Mouse (Mus musculus) testis, postnatal 10 days (tissue): ENCODE results near the gene Gramd1b.
A peak's percentile ranks its signal among the peaks of the same experiment; 100 is the strongest.

Experiments used
- DNase-seq: peaks from one replicate; pipeline ENCODE4 v3.0.0; 2021; ENCODE audit warnings: low spot score

Gramd1b gene

DNA sequence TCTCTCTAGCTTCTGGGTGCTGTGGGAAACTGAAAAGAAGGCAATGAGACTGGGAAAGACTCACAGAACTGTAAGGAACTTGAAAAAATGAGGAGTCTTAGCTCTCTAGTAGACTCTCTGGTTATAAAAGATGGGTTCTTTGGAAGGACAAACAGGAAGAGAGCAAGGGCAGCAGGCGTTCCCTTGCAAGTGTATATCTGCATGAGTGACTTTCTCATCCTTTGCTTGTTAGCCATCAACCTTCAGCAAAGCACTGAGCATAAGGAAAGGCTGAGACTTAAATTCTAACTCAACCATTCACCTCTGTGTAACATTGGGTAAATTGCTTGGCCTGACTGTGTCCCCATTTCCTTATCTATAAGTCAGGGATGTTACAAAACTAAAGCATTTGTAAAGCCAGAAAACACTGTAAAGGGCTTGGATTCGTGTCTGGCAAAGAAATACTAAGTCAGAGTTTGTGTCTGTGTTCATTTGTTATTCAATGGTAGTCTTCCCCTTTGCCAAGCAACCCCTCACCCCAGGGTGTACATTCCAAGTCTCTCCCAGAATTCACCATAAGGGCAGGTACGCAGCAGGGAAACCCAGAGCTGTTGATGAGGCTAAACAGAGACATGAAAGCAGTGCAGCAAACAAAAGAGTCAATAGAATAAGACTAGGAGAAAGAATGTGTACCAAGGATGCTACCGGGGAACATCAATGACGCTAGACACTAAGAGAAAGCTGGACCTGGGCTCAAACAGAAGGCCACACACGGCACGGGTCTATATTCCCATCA lies 133.5 kb downstream of the Gramd1b start:
- DNase-seq, result no peak

DNA sequence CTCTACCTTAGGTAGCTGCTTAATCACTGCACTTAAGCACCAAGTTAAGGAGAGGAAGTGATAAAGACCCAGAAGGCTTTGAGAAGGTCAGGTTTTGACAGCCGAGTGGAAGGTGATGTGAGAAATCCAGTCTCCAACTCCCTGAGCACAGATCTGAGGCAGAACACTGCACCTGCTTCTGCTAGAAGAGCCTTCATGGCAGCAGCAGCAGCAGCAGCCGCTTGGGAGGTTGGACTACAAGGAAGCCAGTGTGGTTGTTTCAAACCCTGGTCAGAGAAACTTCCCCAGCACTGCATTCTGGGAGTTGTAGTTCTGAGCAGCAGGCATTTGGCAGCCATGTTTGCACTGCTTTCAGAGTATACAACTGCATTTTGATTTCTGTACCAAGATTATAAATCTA lies 134.1 kb downstream of the Gramd1b start:
- no peak for DNase-seq

DNA sequence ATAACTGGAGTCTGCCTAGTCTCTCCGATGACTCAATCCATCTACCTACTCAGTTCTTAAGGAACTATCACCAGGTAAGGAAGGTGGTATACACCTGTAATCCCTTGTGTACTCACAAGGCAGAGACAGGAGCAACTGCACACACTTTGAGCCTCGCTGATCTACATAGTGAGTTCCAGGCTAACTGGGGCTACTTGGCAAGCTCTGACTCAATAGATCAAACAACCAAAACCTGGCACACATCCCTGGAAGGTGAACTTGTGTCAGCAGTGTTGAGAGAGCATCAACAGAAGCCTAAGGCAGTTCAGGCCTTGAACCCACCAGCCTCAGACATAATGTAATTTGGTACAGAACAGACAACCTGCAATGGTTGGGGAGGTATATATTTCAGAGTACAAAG lies 135.0 kb downstream of the Gramd1b start:
- no peak for DNase-seq

DNA sequence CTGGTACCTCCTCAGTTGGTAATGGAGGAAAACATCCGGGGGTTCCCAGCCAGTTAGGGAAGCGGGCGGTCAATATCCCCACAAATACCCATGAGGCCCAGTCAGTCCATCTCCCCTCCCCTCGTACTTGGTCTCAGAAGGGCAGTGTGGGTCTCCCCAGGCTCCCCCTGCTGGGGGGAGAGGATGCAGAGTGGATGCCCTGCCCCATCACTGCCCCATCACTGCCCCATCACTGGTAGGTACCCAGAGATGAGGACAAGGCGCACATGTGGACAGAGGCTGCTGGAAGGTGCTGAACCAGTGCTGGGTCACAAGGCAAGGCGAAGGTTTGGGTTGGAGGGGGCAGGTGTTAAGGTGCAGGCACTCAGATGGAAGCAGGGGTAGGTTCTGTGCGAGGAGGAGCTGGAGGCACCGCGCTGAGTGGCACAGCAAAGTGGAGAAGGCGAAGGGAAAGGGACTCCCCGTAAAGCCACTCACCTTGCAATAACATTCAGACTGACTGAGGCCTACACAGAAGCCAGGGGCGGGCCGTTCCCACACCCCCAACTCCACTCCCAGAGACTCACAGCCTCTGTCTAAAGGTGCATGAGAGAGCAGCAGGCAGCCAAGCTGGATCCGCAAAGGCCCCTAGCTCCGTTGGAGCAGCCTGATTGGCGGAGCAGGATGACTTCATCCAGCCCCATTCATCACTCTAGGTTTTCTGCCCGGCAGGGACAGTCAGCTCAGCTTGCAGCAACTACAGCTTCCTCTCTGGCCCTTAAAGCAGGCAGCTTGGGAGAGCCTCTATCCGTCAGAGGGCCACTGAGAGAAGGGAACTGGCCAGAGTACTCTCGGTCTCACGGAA lies 139.1 kb downstream of the Gramd1b start:
- DNase-seq, result no peak

DNA sequence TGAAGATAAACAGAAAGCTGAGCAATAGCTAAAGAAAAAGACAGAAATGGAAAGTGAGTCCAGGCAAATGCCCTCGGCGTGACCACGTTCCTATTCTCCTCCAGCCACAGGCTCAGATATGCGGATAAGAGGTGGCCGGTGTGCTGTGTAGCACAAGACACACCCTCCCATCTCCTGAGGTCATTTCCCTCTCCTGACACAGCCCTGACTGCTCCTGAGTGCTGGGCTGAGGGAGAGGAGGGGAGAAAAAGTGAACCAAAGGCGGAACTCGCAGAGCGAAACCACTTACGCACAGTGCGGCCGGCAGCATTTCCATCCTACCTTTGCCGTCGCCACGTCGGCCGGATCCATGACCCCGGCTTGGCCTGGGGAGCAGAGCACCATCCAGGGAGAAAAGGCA lies 139.8 kb downstream of the Gramd1b start:
- no peak for DNase-seq

DNA sequence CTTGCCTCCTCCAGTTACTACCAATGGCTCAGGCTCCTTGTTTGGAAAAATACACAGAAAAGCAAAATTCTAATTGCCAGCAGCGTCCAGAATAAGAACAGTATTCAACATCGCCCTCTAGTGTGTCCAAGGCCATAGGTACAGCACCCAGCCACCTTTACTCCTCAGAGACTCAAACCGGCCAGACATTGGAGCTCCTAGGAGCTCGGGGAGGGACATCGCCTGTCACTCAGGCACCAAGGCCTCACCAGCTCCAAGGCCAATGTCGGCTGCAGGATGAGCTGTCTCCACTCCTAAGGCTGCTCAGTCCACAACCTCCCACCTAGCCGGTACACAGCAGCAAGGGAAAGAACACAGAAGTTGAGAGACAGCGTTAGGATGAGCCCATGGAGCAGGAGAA lies 140.3 kb downstream of the Gramd1b start:
- peak; percentile 53 for DNase-seq

DNA sequence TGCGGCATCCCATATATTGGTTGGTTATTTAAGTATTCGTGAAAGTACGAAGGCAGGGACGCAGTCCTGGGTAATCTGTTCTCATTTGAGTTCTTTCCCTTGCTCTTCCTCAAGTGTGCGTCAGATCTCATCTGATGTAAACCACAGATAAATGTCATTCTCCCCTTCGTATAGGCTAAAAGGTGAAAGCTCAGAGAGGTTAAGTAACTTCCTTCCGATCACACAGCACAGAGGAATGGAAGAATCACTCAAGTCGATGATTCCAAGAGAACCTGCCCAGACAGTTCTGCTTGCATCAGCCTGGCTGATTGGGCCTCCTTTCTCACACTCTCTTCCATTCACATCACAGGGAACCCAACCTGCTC lies 140.8 kb downstream of the Gramd1b start:
- no peak for DNase-seq

DNA sequence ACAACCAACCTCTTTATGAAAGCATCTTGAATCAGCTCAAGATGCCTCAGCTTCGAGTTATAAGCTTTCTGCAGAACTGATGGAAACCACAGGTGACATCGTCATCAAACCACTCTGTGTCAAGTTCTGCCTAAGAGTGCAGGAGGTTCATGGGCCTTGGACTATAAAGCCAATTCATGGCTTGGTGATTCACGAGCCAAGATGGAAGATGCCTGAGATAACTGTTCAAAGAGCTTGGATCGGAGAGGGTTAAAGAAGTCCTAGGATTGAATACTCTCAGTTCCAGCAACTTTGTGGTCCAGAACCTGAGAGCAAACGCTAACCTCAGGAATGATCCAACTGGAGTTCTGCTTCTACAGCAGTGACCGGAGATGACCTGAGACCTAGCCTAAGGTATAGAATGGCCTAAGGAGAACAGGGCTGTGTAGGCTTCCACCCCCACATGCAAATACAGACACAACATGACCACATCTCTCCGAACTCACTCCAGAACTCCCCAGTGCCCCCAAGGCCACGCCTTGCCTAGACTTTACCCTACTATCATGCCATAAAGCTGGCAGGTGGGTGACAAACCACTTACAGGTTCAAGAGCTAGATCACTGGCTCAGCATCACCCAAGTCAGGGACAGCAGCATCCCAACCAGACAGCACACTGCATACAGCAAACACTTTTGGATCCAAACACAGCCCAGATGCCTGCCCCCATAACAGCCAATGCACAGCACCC lies 141.4 kb downstream of the Gramd1b start:
- DNase-seq, result no peak

DNA sequence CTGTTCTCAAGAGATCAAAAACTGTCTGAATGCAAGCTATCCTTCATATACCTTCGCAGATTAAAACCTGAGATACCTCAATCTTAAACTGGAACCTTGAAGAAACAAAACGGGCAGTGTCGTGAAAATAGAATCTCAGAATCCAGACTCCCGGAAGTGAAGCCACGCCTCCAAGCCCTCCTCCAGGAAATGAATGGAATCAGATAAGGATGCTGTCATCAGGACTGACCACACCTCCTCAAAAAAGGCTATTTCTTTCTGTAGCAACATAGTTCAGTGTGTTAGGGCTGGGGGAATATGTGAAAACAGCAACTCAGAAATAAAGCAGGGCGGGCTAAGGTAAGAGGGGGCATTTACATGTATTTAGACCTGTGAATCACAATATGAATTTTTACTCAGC lies 142.0 kb downstream of the Gramd1b start:
- no peak for DNase-seq

DNA sequence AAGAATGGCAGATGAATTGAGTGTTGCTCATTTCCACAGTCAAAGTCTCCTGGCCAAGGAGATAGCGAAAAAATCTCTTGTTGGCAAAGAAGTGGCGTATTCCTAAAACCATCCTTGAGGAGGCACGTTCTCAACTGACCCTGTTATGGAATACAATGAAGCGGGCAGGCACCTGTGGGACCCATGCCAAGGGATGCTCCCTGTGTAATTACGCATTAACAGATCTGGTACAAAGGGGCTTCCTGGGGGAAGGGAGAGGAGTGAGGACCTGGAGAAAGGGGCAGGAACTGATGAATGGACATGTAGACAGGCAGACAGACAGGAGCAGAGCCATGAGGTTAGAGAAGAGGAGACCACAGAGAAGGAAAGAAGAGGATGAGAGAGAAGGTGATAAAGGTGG lies 146.4 kb downstream of the Gramd1b start:
- DNase-seq, result no peak

DNA sequence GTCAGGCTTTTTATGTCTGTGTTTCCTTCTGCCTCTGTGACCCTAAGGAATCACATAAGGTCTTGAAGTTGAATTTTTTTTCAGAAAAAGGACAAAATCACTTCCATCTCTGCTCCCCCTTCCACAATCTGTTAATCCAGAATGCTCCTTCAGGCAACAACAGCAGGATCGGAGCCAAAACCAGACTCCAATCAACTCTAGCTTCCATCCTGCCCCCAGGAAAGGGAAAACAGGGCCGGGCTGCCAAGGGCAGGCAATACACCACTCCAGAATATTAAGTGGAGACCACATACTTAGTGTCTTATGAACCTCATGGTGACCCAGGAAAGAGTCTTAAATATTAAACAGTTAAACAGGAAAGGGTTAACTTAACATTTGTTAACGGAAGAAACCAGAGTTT lies 148.7 kb downstream of the Gramd1b start:
- DNase-seq, result no peak

DNA sequence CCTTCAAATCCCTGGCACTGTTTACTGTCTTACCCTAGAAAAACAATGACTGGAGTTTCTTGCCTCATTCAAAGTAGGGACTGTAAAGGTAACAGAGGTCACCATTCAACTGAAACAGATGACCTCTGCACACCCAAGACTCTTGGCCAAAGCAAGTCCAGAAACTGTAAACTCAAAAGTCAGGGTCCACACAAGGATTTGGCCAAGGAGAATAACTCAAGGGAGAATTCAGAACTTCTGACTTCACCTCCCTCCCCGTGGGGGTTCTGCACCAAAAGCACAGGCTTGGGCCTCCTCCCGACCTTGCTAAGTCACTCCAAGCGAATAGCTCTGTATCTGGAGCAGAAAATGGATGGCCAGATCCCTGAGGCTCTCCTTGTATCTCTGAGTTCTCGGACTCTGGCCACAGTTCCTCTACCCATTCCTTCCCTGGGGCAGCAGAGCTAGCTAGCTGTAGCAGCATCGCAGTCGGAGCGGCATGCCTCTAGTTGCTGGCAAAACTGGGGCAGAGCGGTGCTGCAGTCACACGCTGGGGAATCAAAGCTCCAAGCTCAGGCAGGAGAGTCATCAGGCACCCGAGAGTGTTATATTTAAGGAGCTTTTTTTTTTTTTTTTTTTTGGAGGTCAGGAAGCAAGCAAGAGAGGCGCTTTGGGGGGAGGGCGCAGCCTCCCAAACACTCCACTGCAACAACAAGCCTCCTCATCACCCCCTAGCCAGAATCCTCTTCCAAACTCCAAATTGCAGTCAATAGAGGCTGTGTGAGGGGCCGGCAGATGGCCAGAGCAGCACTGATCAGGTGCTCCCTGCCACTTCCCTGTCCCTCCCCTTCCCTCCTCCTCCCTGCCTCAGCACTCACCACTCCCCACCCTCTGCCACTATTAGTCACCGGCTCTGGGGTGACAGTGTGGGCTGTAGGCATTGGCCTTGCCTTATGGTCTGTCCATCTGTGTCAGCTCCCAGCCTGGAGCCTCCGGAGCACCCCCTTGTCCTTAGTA lies 149.5 kb downstream of the Gramd1b start:
- DNase-seq, result no peak

DNA sequence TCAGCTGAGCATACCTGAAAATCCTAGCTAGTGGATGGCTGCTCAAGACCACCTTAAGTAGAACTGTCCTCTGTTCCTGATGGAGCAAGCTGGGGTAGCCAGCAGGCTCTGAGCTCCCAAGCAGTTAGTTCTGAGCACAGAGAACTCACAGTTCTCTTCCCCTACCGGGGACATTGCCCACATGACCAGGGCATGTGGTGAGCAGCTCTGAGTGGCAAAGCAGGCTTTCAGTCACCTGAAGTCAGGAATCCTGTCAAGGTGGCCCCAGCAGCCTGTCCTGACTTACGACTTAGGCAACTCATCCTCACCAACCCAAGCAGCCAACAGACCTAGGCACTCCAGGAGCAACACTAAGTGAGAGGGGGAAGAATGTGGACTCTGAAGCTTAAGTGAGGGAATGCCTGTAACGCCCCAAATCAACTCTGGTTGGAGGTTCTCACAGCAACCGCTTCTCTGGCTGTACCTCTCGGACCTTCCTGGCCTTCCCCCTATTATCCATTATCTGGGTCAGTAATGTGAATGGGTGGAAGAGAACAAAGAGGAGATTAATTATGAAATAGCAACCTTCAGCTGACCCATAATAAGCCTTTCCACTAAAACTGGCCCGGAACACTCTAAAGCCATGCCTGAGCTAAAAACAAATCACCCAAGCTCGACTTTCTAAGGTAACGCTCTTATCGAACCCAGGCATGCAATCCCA lies 154.3 kb downstream of the Gramd1b start:
- no peak for DNase-seq

DNA sequence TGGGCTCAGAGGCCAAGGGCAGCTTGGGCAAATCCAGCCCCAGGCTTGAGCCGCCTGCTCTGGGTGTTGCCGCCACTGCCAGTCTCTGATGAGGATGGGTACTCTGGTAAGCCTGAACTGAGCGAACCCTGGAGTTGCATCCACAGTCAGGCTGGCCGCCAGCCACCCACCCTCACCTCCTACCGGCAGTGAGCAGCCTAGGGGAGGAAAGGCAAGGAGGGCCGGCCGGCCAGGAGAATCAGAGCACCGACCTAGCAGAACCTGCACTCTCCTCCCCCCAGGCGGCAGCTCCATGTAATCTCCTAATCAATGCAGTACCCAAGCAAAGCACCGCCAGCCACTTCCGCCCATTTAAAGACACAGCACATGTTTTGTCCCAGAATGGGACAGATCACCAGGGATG lies 155.0 kb downstream of the Gramd1b start:
- DNase-seq, result no peak

DNA sequence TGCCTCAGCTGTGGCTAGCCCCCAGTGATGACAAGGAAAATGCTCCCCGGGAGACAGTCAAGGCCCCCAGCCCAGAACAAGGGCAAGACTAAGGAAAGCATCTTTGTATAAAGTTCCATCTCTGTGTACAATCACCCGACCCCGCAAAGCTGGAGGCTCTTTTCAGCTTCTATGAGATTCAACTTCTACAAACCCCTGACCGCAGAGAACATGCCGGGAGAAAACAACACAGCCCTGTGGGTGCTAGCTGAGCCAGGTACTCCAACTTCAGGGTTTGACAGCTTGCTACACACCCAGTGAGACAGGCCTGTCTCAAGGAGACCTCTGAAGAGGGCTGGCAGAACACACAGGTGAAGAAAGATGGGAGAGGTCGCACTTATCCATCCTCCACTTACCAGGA lies 155.7 kb downstream of the Gramd1b start:
- no peak for DNase-seq

DNA sequence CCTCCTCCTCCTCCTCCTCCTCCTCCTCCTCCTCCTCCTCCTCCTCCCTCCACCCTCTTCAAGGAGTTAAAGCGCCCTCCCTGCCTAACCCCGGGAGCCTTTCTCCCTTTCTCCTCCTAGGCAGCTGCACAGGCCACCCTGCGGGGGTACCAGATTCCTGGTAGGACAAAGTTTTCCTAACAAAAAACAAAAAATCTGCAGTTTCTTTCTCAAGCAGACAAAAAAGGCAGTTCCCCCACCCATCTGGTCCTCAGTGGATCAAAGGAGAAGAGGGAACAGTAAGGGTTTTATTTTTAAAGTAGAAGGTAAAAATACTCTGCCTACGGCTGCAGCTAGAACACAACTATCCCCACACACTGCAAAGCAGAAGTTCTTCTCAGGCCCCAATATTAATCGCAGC lies 156.2 kb downstream of the Gramd1b start:
- DNase-seq, result no peak

DNA sequence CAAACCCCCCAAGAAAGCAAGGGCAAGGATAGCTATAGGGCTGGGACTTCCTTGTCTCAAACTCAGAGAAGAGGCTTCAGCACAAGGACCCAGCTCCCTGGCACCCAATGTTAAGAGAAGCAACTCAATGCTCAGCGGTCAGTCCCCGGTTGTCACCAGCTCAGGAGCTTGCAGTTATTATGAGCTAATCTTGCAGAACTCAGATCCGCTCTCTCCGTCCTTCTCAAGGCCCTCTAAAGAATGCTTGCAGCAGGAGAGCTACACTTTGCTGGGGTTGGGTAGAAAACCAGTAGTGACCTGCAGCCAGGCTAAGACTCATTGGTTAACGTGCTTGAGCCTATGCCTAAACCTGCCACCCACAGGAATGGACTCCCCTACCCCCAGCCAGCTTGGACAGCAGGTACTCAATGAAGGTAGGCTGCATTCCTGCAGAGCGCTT lies 156.6 kb downstream of the Gramd1b start:
- no peak for DNase-seq

DNA sequence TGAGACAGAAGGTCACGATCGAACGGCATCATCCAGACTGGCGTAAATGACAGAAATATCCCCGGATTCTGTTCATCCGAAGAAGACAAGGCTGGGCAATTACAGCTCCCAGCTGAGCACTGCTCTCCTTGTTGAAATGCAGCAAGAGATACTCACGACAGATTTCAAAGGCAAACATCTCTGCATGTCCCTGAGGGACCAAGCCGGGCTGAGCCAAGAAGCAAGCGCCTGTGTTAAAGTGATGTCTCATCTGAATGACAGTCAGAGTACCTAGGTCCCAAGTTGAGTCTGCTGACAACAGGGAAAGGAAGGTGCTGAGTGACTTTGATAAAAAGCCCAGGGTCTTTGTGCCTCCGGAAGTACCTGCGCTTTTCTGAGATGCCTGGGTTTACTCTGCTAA lies 157.1 kb downstream of the Gramd1b start:
- no peak for DNase-seq

DNA sequence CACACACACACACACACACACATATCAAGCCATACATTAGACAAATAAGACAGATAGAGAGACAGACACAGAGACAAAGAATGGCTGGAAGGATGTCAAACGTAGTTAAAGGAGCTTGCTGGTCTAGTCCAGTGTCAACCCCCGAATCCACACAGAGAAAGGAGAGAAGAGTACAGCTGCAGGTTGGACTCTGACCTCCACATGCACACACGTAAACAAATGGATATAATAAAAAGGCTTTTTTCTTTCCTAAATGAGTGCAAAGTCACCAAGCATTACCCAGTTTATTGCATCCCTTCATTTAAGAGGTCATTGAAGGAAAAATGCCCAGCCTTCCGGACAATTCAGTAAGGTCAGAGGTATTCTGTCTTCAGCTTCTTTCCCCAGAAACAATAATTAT lies 161.0 kb downstream of the Gramd1b start:
- no peak for DNase-seq

DNA sequence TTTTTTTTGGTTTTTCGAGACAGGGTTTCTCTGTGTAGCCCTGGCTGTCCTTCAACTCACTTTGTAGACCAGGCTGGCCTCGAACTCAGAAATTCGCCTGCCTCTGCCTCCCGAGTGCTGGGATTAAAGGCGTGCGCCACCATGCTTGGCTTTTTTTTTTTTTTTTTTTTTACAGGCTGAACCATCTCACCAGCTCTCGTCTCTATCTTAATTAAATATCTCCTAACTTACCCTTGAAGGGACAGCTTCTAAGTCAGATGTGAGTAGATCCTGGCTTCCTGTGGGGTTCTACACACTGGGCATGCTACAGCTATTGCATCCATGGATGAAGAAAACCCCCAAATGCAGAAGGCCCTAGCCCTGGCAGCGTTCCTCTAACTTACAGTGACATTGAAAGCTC lies 164.4 kb downstream of the Gramd1b start:
- DNase-seq, result no peak

DNA sequence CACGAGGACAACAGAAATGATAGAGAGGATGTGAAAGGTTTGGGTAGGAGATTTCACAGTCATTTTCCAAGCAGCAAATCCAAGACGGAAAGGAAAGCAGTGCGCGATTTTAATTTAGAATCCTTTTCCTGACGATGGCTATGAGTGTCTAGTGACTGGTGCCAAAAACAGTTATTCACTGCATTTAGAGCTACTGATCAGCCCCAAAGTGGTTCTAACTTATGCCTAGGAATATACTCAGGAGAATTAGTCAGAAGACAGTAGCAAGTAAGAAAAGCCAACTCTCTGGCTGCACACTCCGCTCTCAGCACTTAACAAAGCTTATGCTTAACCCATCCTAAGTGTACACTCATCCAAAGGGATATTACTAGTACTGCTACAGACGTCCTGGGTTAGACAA lies 166.9 kb downstream of the Gramd1b start:
- DNase-seq, result no peak
